Mouse (Mus musculus) heart, embryonic 13.5 days (tissue): ENCODE data around the gene Bcas3. TPM values are rescaled to one million over a fixed set of nuclear protein-coding genes. Genes with fewer than 3 reads are reported as not detected.

ENCODE experiments used
- ATAC-seq: fragments of 200-750 bp; cut with Nextera tagmentation; 2 replicates; pipeline ENCODE4 v1.8.0; 2017; ENCODE audit warnings: moderate TSS enrichment; ENCODE audit not compliant: insufficient number of reproducible peaks, low FRiP score, low TSS enrichment; ENCODE audit errors: extremely low read depth
- H3K27ac ChIP-seq: fragments of 300-500 bp; sonication (generic); replicated peaks from 2 replicates; pipeline ENCODE4 v1.5.1; 2015; ENCODE audit warnings: moderate library complexity, mild to moderate bottlenecking, inconsistent platforms
- H3K27me3 ChIP-seq: fragments of 300-500 bp; sonication (generic); replicated peaks from 2 replicates; pipeline ENCODE4 v1.6.1; 2015; ENCODE audit warnings: mild to moderate bottlenecking, inconsistent platforms
- H3K36me3 ChIP-seq: fragments of 300-500 bp; sonication (generic); 2 replicates; pipeline ENCODE4 v1.6.1; 2015; ENCODE audit warnings: mild to moderate bottlenecking, inconsistent platforms
- H3K4me1 ChIP-seq: fragments of 300-500 bp; sonication (generic); 2 replicates; pipeline ENCODE4 v1.6.1; 2015; ENCODE audit warnings: inconsistent platforms
- H3K4me2 ChIP-seq: fragments of 300-500 bp; sonication (generic); 2 replicates; pipeline ENCODE4 v1.6.1; 2015; ENCODE audit warnings: inconsistent platforms, mild to moderate bottlenecking, moderate library complexity
- H3K4me3 ChIP-seq: fragments of 300-500 bp; sonication (generic); 2 replicates; pipeline ENCODE4 v1.5.1; 2015; ENCODE audit warnings: moderate library complexity, mild to moderate bottlenecking, inconsistent platforms
- H3K9ac ChIP-seq: fragments of 300-500 bp; sonication (generic); 2 replicates; pipeline ENCODE4 v1.6.1; 2015; ENCODE audit warnings: inconsistent platforms, mild to moderate bottlenecking, moderate library complexity
- H3K9me3 ChIP-seq: fragments of 300-500 bp; sonication (generic); 2 replicates; pipeline ENCODE4 v1.6.1; 2016; ENCODE audit warnings: inconsistent platforms
- WGBS: fragments of 180-500 bp; shearing (Covaris S2); methylation state at CpG from one replicate; pipeline ENCODE4 v1.1.7; 2015; ENCODE audit warnings: mixed read lengths; 5-methylcytosine and 5-hydroxymethylcytosine counted together
- polyA plus RNA-seq: library from polyadenylated mRNA; unstranded; fragments of >200 nt; fragmentation: Nextera tagmentation; extraction: Ambion mirVana; gene quantifications from 2 replicates; pipeline ENCODE4 v1.2.1, GENCODE M21; 2015

Bcas3 gene
- polyA plus RNA-seq, 1 experiment from 2014 or later, result 18.3 TPM

- no peak overlapping the region for H3K4me3 ChIP-seq
- no peak overlapping the region for H3K9ac ChIP-seq
- peaks cover 9% of the 10 kb centered on the region; the same call in 1 of the 2 replicates for H3K27me3 ChIP-seq
- no peaks in the 10 kb centered on the region for H3K36me3 ChIP-seq
- no peak overlapping the region for H3K27ac ChIP-seq
- no peak for ATAC-seq
- H3K4me2 ChIP-seq, result no peak overlapping the region
- H3K4me1 ChIP-seq, result peaks cover 22% of the 10 kb centered on the region
- no peaks in the 10 kb centered on the region for H3K9me3 ChIP-seq
- WGBS, result 78% methylated on average over 12 of the region's 12 CpGs
These were observed 167.3 kb downstream of the Bcas3 start for GRCm38 (mm10) chr11:85520236-85520635.

DNA sequence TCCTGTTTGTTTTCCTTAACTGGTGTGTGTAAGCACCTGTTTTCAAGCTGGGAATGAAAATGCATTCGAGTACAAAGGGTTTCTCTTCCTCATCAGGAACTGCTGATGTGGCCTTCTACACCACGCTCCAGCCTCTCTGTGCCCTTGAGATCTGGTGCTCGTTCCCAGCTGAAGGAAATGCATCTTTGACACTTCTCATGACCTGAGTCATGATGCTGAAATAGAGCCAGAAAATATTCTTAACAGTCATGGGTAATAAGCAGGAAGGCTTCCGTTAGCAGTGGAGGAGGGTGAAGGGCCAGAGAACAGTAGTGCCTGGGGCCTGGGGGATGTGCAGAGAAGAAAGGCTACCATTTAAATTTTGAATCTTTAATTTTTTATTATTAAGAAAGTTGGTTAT, 168.0 kb downstream of the Bcas3 start:
- Histone ChIP-seq H3K9me3 (no peaks in the 10 kb centered on the region), H3K36me3 (no peaks in the 10 kb centered on the region), H3K9ac (no peak overlapping the region), H3K27ac (no peak overlapping the region), H3K27me3 (peaks cover 9% of the 10 kb centered on the region; the same call in 1 of the 2 replicates), H3K4me3 (no peak overlapping the region), H3K4me1 (peaks cover 30% of the 10 kb centered on the region), H3K4me2 (no peak overlapping the region)
- WGBS, result 49% methylated on average over 4 of the region's 4 CpGs
- no peak for ATAC-seq

- Histone ChIP-seq H3K27me3 (peaks cover 26% of the 10 kb centered on the region), H3K4me2 (peak overlapping the region; percentile 63), H3K27ac (peak overlapping the region; percentile 59; the same call in 1 of the 2 replicates), H3K36me3 (no peaks in the 10 kb centered on the region), H3K4me3 (no peak overlapping the region), H3K9ac (peak overlapping the region; percentile 58), H3K9me3 (no peaks in the 10 kb centered on the region), H3K4me1 (peaks cover 38% of the 10 kb centered on the region)
- WGBS, result 51% methylated on average over 6 of the region's 6 CpGs
- no peak for ATAC-seq
These were observed 170.7 kb downstream of the Bcas3 start for GRCm38 (mm10) chr11:85523646-85524045.

- no peak for ATAC-seq
- Histone ChIP-seq H3K27me3 (peaks cover 30% of the 10 kb centered on the region), H3K9ac (peak overlapping the region; percentile 64), H3K9me3 (no peaks in the 10 kb centered on the region), H3K4me3 (peak overlapping the region; percentile 36), H3K4me2 (peak overlapping the region; percentile 63), H3K27ac (peak overlapping the region; percentile 63), H3K36me3 (no peaks in the 10 kb centered on the region), H3K4me1 (peaks cover 38% of the 10 kb centered on the region)
- WGBS, result 35% methylated on average over 12 of the region's 12 CpGs
These were observed 171.2 kb downstream of the Bcas3 start for GRCm38 (mm10) chr11:85524186-85524585.

DNA sequence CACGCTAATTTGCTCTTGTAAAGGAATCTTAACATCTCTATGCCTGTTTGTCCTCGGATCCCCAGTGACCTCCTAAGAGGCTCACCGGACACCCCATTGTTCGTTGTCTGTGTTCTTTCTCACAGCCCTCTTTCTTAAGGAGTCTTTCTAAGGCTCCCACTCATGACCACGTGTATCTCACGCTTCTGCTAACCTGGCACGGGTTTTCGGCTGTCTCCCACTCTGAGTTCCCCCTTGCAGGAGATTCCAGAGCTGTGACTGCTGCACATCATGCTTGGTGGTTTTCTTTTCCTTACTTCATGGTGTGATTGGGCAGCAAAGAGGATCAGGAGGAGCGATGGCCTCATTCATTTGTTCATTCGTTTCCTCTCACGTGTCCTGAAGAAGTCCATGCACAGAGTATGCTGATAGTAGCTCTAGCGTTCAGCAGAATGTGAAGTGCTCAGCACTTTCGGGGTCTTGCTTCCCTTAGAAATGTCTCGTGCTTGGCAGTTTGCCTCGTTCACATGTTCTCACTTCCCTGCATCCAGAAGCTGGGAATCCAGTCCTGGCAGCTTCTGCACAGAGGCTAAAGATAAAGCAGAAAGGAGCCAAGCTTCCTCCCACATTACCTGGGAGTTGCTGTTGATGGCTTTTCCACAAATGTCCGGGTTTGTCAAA, 172.0 kb downstream of the Bcas3 start:
- Histone ChIP-seq H3K4me1 (peaks cover 38% of the 10 kb centered on the region), H3K9me3 (no peaks in the 10 kb centered on the region), H3K27me3 (peaks cover 28% of the 10 kb centered on the region), H3K36me3 (no peaks in the 10 kb centered on the region), H3K4me3 (peak overlapping the region; percentile 36), H3K27ac (peak overlapping the region; percentile 63), H3K4me2 (peak overlapping the region; percentile 63), H3K9ac (peak overlapping the region; percentile 64)
- 15% methylated on average over 16 of the region's 16 CpGs for WGBS
- peak; percentile 71; the same call in 1 of the 2 replicates for ATAC-seq

GRCm38 (mm10) chr11:85525501-85525885, 172.5 kb downstream of the Bcas3 start:
- Histone ChIP-seq H3K27ac (peak overlapping the region; percentile 63), H3K9ac (peak overlapping the region; percentile 61; the same call in 1 of the 2 replicates), H3K4me3 (peak overlapping the region; percentile 36), H3K4me1 (peaks cover 42% of the 10 kb centered on the region), H3K9me3 (no peaks in the 10 kb centered on the region), H3K27me3 (peaks cover 25% of the 10 kb centered on the region), H3K4me2 (peak overlapping the region; percentile 63), H3K36me3 (no peaks in the 10 kb centered on the region)
- no peak for ATAC-seq
- WGBS, result 32% methylated on average over 10 of the region's 10 CpGs

DNA sequence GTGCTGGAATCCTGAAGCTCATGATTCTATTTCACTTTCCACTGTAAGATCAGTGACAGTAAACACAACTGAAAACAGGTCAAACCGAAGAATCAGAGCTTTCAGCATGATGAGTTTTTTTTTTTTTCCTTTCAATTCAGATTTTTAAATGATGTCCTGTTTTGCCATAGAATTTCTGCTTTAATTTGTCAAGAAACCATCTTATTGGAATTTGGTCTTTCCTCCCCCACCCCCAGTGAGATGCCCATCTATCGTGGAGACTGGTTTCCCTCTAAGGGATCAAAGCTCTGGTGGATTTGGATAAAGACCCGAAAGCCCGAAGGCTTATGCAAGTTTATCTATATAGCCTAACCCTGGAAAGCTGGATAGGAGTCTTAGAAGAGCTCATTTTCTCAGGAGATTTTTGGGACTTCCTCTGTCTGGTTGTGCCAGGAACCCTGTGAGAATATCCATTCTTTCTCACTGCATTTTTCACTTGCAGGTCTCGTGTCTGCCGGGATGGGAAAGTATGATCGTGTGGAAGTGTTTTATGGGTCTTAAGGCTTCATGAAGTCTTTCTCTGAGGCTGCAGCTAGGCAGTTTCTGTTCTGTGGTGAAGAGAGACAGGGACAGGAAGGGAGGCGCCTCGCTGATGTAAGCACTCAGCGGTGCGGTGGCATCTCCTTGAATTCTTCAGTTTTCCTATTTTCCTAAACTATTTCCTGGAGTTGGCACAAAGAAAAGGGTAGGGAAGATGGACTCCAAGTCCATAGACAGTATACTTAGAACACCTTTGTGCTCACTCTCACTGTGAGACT, 173.2 kb downstream of the Bcas3 start:
- peak overlapping the region; percentile 61; the same call in 1 of the 2 replicates for H3K9ac ChIP-seq
- no peak overlapping the region for H3K27ac ChIP-seq
- no peaks in the 10 kb centered on the region for H3K9me3 ChIP-seq
- H3K4me3 ChIP-seq, result peak overlapping the region; percentile 36; the same call in 1 of the 2 replicates
- peak overlapping the region; percentile 63 for H3K4me2 ChIP-seq
- no peaks in the 10 kb centered on the region for H3K36me3 ChIP-seq
- no peak for ATAC-seq
- WGBS, result 38% methylated on average over 11 of the region's 11 CpGs
- peaks cover 25% of the 10 kb centered on the region for H3K27me3 ChIP-seq
- H3K4me1 ChIP-seq, result peaks cover 39% of the 10 kb centered on the region

GRCm38 (mm10) chr11:85527261-85527660, 174.3 kb downstream of the Bcas3 start:
- 67% methylated on average over 5 of the region's 5 CpGs for WGBS
- ATAC-seq, result no peak
- Histone ChIP-seq H3K4me3 (no peak overlapping the region), H3K27ac (no peak overlapping the region), H3K36me3 (no peaks in the 10 kb centered on the region), H3K4me1 (peaks cover 39% of the 10 kb centered on the region), H3K27me3 (peaks cover 22% of the 10 kb centered on the region), H3K9me3 (no peaks in the 10 kb centered on the region), H3K4me2 (no peak overlapping the region), H3K9ac (no peak overlapping the region)

GRCm38 (mm10) chr11:85529531-85530285, 176.7 kb downstream of the Bcas3 start:
- no peak for ATAC-seq
- H3K4me2 ChIP-seq, result no peak overlapping the region
- 61% methylated on average over 5 of the region's 5 CpGs for WGBS

DNA sequence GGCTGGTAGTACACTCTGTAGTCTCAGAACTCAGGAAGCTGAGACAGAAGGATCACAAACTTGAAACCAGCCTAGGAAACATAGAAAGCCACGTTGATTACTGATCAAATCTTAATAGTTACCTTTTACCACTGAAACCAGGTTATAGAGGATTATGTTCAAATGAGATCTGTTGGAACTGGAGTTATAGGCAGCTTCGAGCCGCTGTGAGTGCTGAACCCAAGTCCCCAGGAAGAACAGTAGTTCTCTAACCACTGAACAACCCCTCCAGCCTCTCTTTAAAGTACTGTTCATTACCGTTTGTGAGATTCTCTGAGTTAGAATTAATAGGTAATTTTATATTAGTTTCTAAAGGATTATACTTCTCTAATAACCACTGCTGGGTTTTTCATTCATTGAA, 188.0 kb downstream of the Bcas3 start:
- Histone ChIP-seq H3K27me3 (0 out of 2 replicates have a peak, but pooled peaks cover 4% of the 10 kb centered on the region), H3K9me3 (no peaks in the 10 kb centered on the region), H3K36me3 (no peaks in the 10 kb centered on the region), H3K4me1 (0 out of 2 replicates have a peak, but pooled peaks cover 3% of the 10 kb centered on the region), H3K27ac (no peak overlapping the region), H3K4me2 (no peak overlapping the region), H3K9ac (no peak overlapping the region), H3K4me3 (no peak overlapping the region)
- 85% methylated on average over 4 of the region's 4 CpGs for WGBS
- no peak for ATAC-seq

More at GRCm38 (mm10) chr11:85529531-85530285, 176.7 kb downstream of the Bcas3 start:
- Histone ChIP-seq H3K4me1 (peaks cover 25% of the 10 kb centered on the region), H3K9me3 (no peaks in the 10 kb centered on the region), H3K4me3 (no peak overlapping the region), H3K27ac (no peak overlapping the region), H3K36me3 (no peaks in the 10 kb centered on the region), H3K27me3 (peaks cover 22% of the 10 kb centered on the region), H3K9ac (no peak overlapping the region)

DNA sequence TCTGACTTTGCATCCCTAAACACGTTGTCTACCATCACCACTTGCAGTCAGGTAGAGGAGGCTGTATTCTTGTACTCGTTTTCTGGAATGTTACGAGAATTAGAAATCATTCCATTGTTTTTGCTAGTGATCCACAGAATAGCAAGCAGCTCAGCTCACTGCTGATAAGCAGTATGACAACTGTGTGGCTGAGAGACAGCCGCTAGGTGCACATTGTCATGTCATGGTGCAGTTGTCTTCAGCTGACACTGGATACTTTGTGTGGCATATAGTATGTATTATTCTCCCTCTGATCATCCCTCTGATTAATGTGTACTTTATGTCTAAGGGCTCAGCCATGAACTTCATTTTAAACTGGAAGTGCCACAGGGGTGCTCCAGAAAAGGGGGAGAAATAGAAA, 190.3 kb downstream of the Bcas3 start:
- H3K4me1 ChIP-seq, result peaks cover 10% of the 10 kb centered on the region
- no peak for ATAC-seq
- no peak overlapping the region for H3K9ac ChIP-seq
- H3K4me2 ChIP-seq, result no peak overlapping the region
- H3K4me3 ChIP-seq, result no peak overlapping the region
- 0 out of 2 replicates have a peak, but pooled peaks cover 4% of the 10 kb centered on the region for H3K27me3 ChIP-seq
- no peak overlapping the region for H3K27ac ChIP-seq
- no peaks in the 10 kb centered on the region for H3K36me3 ChIP-seq
- no peaks in the 10 kb centered on the region for H3K9me3 ChIP-seq
- 57% methylated on average over 4 of the region's 4 CpGs for WGBS
